Mouse (Mus musculus): Measurements from ENCODE around the gene Ccdc141.

- TF ChIP-seq POLR2A (IDR thresholded peaks at IDR 0.05; ENCODE audit: low read depth, low read length) (no peak), CTCF (conservative IDR thresholded peaks at IDR 0.05; ENCODE audit: insufficient read depth, insufficient read length, low read depth, low read length) (no peak)
Observed at GRCm38 (mm10) chr2:77113026-77113425, 57.4 kb downstream of the Ccdc141 start.

Data from kidney, adult 2 months (tissue).